Mouse (Mus musculus) embryonic facial prominence, embryonic 15.5 days (tissue): ENCODE measurements around the gene Gm5662. TPM values are rescaled to one million over a fixed set of nuclear protein-coding genes. Genes with fewer than 3 reads are reported as not detected.

Experiments used
- polyA plus RNA-seq: library from polyadenylated mRNA; unstranded; fragments of >200 nt; fragmentation: Nextera tagmentation; extraction: Ambion mirVana; gene quantifications from 2 replicates; pipeline ENCODE4 v1.2.1, GENCODE M21; 2015

Gene Gm5662
- polyA plus RNA-seq, 1 experiment from 2014 or later = not detected

Other genes starting within 250 kb of the Gm5662 start
- not detected in 2 replicates for gene Gm2056, start 247.5 kb downstream of the Gm5662 start, polyA plus RNA-seq
- not detected in 2 replicates for gene Gm16368, start 190.8 kb downstream of the Gm5662 start, polyA plus RNA-seq
- gene Gm10436, start 92.4 kb downstream of the Gm5662 start, polyA plus RNA-seq = 0.17 TPM in 1 of 2 replicates, not detected in the other
- not detected in 2 replicates for gene Gm8332, start 24.4 kb downstream of the Gm5662 start, polyA plus RNA-seq
- gene Gm5039, start 49.5 kb upstream of the Gm5662 start, polyA plus RNA-seq = not detected in 2 replicates
- gene Adck1, start 86.1 kb upstream of the Gm5662 start, polyA plus RNA-seq = 19.1 and 20.0 TPM in 2 replicates